Mouse (Mus musculus) myocyte (in vitro differentiated cells): ENCODE data around the gene Arhgef28. TPM values are rescaled to one million over a fixed set of nuclear protein-coding genes. Genes with fewer than 3 reads are reported as not detected.

ENCODE experiments used
- H3K27me3 ChIP-seq: one replicate; pipeline ENCODE4 v1.6.1; 2011; ENCODE audit not compliant: control insufficient read depth, insufficient read depth, insufficient read length
- H3K36me3 ChIP-seq: one replicate; pipeline ENCODE4 v1.6.1; 2011; ENCODE audit not compliant: control insufficient read depth, insufficient read depth
- H3K4me2 ChIP-seq: one replicate; pipeline ENCODE4 v1.6.1; 2011; ENCODE audit warnings: low read depth, control low read depth
- H3K4me3 ChIP-seq: one replicate; pipeline ENCODE4 v1.5.1; 2011; ENCODE audit warnings: mild to moderate bottlenecking, control low read depth, moderate library complexity
- H3K79me2 ChIP-seq: one replicate; pipeline ENCODE4 v1.6.1; 2011; ENCODE audit not compliant: control insufficient read depth, insufficient read depth
- H3ac ChIP-seq: one replicate; pipeline ENCODE4 v1.6.1; 2011; ENCODE audit not compliant: control insufficient read depth, insufficient read length
- CEBPB ChIP-seq: IDR thresholded peaks from 2 replicates; pipeline ENCODE4 v1.6.1; 2011; ENCODE audit warnings: mild to moderate bottlenecking, moderate library complexity; ENCODE audit not compliant: poor library complexity, insufficient read depth, severe bottlenecking
- E2F4 ChIP-seq: IDR thresholded peaks from one replicate; pipeline ENCODE4 v1.6.1; 2011; ENCODE audit warnings: mild to moderate bottlenecking, control low read depth, moderate library complexity; ENCODE audit not compliant: insufficient read depth
- MAX ChIP-seq: IDR thresholded peaks from one replicate; pipeline ENCODE4 v1.6.1; 2011; ENCODE audit warnings: low read depth, mild to moderate bottlenecking, control low read depth
- MYOD1 ChIP-seq, 3 experiments: IDR thresholded peaks; one replicate each; pipeline ENCODE4 v1.6.1; 2011; ENCODE audit warnings: control low read depth in 2 of 3, low read depth in 2 of 3, mild to moderate bottlenecking in 2 of 3, moderate library complexity in 1 of 3; ENCODE audit not compliant: insufficient read length in 2 of 3, control insufficient read depth in 1 of 3
- MYOG ChIP-seq, 3 experiments: IDR thresholded peaks; one replicate each; pipeline ENCODE4 v1.6.1; 2011; ENCODE audit warnings: control low read depth in 2 of 3, low read depth in 2 of 3, mild to moderate bottlenecking in 2 of 3; ENCODE audit not compliant: insufficient read length in 2 of 3, control insufficient read depth in 1 of 3, insufficient read depth in 1 of 3
- POLR2A ChIP-seq: IDR thresholded peaks from one replicate; pipeline ENCODE4 v1.6.1; 2011; ENCODE audit warnings: low read depth, mild to moderate bottlenecking, control low read depth, moderate library complexity; ENCODE audit not compliant: insufficient read length
- POLR2AphosphoS2 ChIP-seq: IDR thresholded peaks from one replicate; pipeline ENCODE4 v1.6.1; 2011; ENCODE audit warnings: low read depth, control low read depth; ENCODE audit not compliant: insufficient read length
- REST ChIP-seq: IDR thresholded peaks from one replicate; pipeline ENCODE4 v1.6.1; 2011; ENCODE audit warnings: mild to moderate bottlenecking, control low read depth, moderate library complexity; ENCODE audit not compliant: insufficient read depth, insufficient read length
- SRF ChIP-seq: IDR thresholded peaks from one replicate; pipeline ENCODE4 v1.6.1; 2011; ENCODE audit warnings: low read depth; ENCODE audit not compliant: control insufficient read depth, insufficient read length
- TCF12 ChIP-seq: IDR thresholded peaks from one replicate; pipeline ENCODE4 v1.6.1; 2011; ENCODE audit warnings: mild to moderate bottlenecking, control low read depth; ENCODE audit not compliant: poor library complexity, insufficient read depth, severe bottlenecking
- TCF3 ChIP-seq: IDR thresholded peaks from one replicate; pipeline ENCODE4 v1.6.1; 2011; ENCODE audit warnings: low read depth, control low read depth; ENCODE audit not compliant: insufficient read length
- USF1 ChIP-seq: IDR thresholded peaks from one replicate; pipeline ENCODE4 v1.6.1; 2011; ENCODE audit warnings: low read depth, mild to moderate bottlenecking, control low read depth, moderate library complexity
- polyA plus RNA-seq: library from polyadenylated mRNA; unstranded; fragments of >200 nt; fragmentation: generic; extraction: Trizol; gene quantifications from one replicate; pipeline ENCODE4 v1.2.1, GENCODE M21; 2012; ENCODE audit warnings: missing spikeins

The Arhgef28 gene
- polyA plus RNA-seq, 1 experiment = 0.76 TPM

DNA sequence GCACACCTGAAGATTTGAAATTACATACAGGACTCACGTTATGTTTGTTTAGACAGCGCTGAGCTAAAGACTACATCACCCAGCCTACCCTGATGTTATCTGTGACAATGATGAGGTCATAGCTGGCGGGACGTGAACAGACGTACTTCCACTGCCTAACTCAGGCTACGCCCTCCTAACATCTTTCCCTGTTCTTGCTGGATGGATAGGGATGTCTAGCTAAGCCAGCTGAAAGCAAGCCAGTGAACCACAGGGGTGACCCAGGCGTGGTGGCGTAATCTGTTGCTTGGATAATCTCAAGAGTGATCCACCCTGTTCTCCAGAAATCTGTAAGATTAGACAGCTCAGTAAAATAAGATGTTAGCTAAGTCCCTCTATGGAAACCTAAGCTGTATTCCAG lies 25.6 kb downstream of the Arhgef28 start:
- Histone ChIP-seq H3K36me3 (no peaks in the 10 kb centered on the region), H3K4me2 (no peak overlapping the region), H3K4me3 (no peak overlapping the region), H3K79me2 (no peaks in the 10 kb centered on the region), H3ac (no peak overlapping the region), H3K27me3 (peaks cover 6% of the 10 kb centered on the region)
- TF ChIP-seq CEBPB (no peak), USF1 (no peak), E2F4 (no peak), SRF (no peak), POLR2AphosphoS2 (no peak), REST (no peak), MYOD1 (IDR thresholded peaks at IDR 0.05; ENCODE audit: control insufficient read depth in 1 of 3, insufficient read length in 2 of 3, low read depth in 2 of 3) (no peak), MAX (no peak), MYOG (IDR thresholded peaks at IDR 0.05; ENCODE audit: control insufficient read depth in 1 of 3, insufficient read depth in 1 of 3, insufficient read length in 2 of 3, low read depth in 2 of 3) (no peak)

DNA sequence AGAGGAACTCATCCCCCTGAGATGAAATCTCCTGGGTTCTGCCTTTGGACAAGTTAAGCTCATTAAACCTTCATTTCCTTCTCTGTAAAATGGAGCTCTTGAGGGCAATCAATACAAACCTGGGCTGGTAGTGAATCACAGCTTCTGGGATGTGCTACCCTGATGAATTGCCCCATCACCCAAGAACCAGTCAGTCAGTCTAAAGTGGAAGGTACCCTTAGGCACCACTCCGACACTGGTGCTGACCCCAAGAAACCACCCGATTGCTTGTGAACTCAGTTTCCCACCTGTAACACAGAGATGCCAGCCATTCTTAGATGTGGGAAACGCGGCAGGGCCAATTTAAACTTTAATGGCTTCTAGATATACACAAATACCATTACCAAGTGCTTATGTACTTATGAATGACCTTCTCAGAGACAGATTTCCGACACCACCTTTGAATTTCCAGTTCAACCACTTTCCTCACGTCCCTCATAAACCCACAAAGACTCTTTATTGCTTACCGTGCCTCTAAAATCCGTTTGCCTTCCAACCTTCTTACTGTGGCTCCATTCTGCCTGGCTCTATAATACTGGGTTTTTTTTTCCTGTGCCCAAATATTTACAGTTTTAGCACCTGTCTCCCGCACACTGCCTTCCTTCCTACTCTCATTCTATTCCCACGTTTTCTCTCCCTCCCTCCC lies 30.8 kb downstream of the Arhgef28 start:
- no peaks in the 10 kb centered on the region for H3K79me2 ChIP-seq
- no peak overlapping the region for H3K4me2 ChIP-seq
- H3K27me3 ChIP-seq = peaks cover 18% of the 10 kb centered on the region
- no peak for TF ChIP-seq SRF
- TF ChIP-seq MAX = no peak
- TF ChIP-seq POLR2AphosphoS2 = no peak
- TF ChIP-seq POLR2A = no peak
- TF ChIP-seq USF1 = no peak
- TF ChIP-seq MYOD1 (IDR thresholded peaks at IDR 0.05; ENCODE audit: control insufficient read depth in 1 of 3, insufficient read length in 2 of 3, low read depth in 2 of 3) = no peak
- TF ChIP-seq TCF12 = no peak
- no peak for TF ChIP-seq CEBPB
- no peak for TF ChIP-seq MYOG (IDR thresholded peaks at IDR 0.05; ENCODE audit: control insufficient read depth in 1 of 3, insufficient read depth in 1 of 3, insufficient read length in 2 of 3, low read depth in 2 of 3)
- TF ChIP-seq TCF3 = no peak
- no peak for TF ChIP-seq E2F4
- no peak for TF ChIP-seq REST
- no peak overlapping the region for H3K4me3 ChIP-seq
- no peaks in the 10 kb centered on the region for H3K36me3 ChIP-seq
- no peak overlapping the region for H3ac ChIP-seq

DNA sequence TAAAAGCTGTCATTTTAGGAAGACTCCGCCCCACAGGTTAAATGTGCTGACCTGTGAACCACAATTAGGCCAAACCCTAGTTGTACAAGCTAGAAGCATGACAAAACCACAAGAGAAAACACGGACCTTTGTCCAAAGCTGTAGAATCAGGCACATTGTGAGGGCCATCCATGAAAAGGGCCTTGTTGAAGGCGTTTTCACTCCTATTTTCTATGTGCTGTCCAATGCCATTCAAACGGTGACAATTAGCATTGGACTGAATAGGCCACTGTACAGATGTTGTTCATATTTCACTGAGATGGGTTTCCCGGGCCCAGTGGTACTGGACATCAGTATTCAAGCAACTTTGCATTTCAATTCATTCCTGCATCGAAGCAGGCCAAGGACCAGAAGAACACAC lies 33.2 kb downstream of the Arhgef28 start:
- Histone ChIP-seq H3K36me3 (no peaks in the 10 kb centered on the region), H3ac (no peak overlapping the region), H3K27me3 (peaks cover 20% of the 10 kb centered on the region), H3K79me2 (no peaks in the 10 kb centered on the region), H3K4me2 (no peak overlapping the region), H3K4me3 (no peak overlapping the region)
- TF ChIP-seq CEBPB (no peak), TCF12 (no peak), MAX (no peak), POLR2A (no peak), TCF3 (no peak)

DNA sequence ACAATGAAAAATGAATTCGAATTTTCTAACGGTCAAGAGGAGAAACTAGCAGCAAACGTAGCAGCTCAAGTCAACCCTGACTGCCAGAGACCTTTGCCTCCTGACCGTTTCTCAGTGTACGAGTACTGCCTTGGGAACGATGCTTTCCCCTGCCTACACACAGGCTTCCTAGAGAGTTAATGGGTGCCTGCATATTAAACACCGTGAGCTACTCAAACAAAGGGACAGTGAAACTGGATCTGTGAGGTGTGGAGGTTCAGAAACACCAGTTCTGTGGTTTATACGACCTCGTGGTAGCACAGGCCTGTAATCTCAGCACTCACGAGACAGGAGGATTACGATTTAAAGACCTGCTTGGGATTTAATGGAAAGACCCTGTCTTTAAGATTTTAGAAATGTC lies 33.9 kb downstream of the Arhgef28 start:
- Histone ChIP-seq H3K27me3 (peaks cover 15% of the 10 kb centered on the region), H3ac (no peak overlapping the region), H3K79me2 (no peaks in the 10 kb centered on the region), H3K36me3 (no peaks in the 10 kb centered on the region), H3K4me2 (no peak overlapping the region), H3K4me3 (no peak overlapping the region)
- no peak for TF ChIP-seq TCF3
- TF ChIP-seq POLR2AphosphoS2 = no peak
- TF ChIP-seq SRF = no peak
- no peak for TF ChIP-seq MAX
- TF ChIP-seq E2F4 = no peak
- no peak for TF ChIP-seq USF1
- TF ChIP-seq POLR2A = no peak
- no peak for TF ChIP-seq MYOG (IDR thresholded peaks at IDR 0.05; ENCODE audit: control insufficient read depth in 1 of 3, insufficient read depth in 1 of 3, insufficient read length in 2 of 3, low read depth in 2 of 3)
- no peak for TF ChIP-seq MYOD1 (IDR thresholded peaks at IDR 0.05; ENCODE audit: control insufficient read depth in 1 of 3, insufficient read length in 2 of 3, low read depth in 2 of 3)
- no peak for TF ChIP-seq REST
- TF ChIP-seq TCF12 = no peak
- no peak for TF ChIP-seq CEBPB

DNA sequence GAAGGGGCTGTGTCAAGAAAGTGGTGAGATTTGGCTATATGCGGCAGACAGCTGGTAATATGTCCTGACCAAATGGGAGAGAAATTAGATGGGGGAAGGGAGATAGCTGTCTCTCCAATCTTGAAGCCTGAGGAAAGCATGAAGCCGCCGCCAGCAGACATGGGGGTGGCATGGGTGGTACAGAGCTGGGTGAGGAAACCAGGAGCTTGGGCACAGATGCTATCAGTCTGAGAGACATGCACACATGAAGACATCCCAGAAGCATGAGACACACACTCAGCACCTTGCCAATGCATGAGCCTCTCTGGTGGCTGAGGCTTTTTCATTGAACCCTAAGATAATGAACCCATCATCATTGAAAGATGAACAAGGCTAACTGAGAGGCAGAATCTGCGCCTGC lies 34.5 kb downstream of the Arhgef28 start:
- Histone ChIP-seq H3K36me3 (no peaks in the 10 kb centered on the region), H3ac (no peak overlapping the region), H3K4me3 (no peak overlapping the region), H3K27me3 (peaks cover 15% of the 10 kb centered on the region), H3K79me2 (no peaks in the 10 kb centered on the region), H3K4me2 (no peak overlapping the region)
- no peak for TF ChIP-seq TCF12
- no peak for TF ChIP-seq REST
- no peak for TF ChIP-seq MYOD1 (IDR thresholded peaks at IDR 0.05; ENCODE audit: control insufficient read depth in 1 of 3, insufficient read length in 2 of 3, low read depth in 2 of 3)
- TF ChIP-seq POLR2AphosphoS2 = no peak
